Mouse (Mus musculus): ENCODE measurements around the gene Olfr1158.
"Not testable (repeated sequence)": the region's sequence is repeated elsewhere in the genome, so short reads cannot be mapped to it uniquely, and the experiment has no call there.

Olfr1158 gene

DNA sequence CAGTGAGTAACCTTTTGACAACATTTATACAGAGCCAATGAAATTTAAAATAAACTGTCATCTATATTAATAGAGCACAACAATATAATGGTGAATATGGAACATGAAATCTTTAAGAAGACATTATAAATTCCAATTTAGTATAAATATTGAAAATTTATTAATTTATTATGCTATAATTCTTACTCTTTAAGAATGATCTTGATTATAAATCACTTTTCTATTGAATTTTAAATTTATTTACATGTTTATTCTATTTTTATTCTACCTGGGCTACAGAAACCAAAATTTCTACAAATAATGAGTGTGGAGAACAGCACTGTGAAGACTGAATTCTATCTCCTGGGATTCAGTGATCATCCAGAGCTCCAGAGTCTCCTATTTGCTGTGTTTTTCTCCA is at the start of gene Olfr1158:
Gene Olfr1158, plus strand, starts transcription at position 301 of the 400 bp plus-strand sequence.
- DNase-seq (ENCODE audit: low spot score in 2 of 2) = no peak

DNA sequence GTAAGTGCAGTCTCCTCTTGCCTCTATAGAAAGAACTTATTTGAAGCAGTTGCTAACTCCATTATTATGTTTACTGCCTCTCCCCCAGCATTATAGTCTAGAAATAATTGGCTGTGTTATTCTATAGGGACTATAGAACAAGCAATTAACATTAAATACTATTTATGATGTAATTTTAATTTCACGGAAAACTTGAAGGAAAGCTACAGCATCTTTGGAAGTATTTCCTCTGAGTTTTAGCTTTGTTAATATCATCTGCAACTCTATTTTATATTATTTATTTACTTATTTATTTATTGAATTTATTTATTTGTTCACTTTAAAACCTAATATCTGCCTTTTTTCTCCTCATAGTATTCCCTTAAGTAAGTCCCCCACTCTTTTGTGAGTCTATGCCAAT is 44.9 kb upstream of the Olfr1158 start, which contains the start of gene Olfr1155:
Gene Olfr1155, minus strand, starts transcription at position 101 of the 400 bp plus-strand sequence.
- no peak for DNase-seq (ENCODE audit: low spot score in 2 of 2)

DNA sequence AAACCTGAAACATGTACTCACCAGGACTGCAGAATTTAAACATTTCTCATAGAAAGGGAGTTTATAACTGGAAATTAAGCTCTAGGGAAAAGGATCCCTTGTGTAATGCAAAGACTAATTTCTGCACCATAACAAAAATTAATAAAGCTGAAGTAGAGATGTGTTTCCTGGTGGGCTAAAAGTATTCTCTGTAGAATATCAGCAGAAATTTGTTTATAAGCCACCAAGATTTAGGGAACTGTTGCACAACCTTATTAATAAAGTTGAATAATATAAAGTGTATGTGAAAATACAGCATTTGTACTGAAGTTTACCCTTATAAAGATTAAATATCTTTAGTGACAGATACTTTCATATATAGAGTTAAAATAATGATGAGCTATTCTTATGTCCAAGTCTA is 36.9 kb upstream of the Olfr1158 start, which contains the start of gene Olfr1156:
Gene Olfr1156, minus strand, starts transcription at position 101 of the 400 bp plus-strand sequence.
- DNase-seq (ENCODE audit: low spot score in 2 of 2) = no peak

DNA sequence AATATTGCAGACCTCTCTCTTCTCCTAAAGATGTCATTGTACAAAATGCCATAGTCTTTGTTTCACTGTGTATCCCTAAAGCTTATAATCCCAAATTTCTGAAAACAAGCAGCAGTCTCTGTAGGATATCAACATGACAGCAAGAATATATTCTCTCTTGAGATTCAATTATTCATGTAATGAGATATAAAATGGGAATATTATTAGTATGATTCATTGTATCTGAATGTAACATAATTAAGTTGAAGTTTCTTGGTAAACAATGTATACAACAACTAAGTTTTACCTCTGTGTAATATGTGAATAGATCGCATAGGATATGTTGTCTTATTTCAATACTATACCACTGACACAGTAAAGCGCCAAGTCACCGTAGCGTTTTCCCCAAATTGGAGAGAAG is 21.7 kb upstream of the Olfr1158 start, which contains the start of gene Olfr1157:
Gene Olfr1157, minus strand, starts transcription at position 101 of the 400 bp plus-strand sequence.
- DNase-seq (ENCODE audit: low spot score in 2 of 2) = no peak

DNA sequence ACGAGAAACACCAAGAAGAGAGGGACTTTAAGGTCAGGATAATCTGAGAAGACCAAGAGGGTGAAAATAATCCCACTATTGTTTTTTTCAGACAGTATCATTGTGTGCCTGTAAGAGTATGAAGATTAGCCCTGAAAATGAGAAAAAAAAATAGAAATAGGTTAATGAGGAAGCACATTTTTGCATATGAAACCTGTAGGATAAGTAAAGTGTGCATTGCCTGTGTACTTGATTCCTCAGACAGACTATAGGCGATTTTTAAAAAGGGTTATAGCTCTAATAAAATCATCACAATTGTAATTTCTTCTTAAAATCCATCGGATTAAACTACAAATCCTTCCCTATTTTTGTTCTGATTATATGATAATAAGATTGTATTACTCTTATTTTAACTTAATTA is 15.3 kb upstream of the Olfr1158 start, which contains the start of gene Olfr74:
Gene Olfr74, minus strand, starts transcription at position 101 of the 400 bp plus-strand sequence.
- DNase-seq (ENCODE audit: low spot score in 2 of 2) = no peak

DNA sequence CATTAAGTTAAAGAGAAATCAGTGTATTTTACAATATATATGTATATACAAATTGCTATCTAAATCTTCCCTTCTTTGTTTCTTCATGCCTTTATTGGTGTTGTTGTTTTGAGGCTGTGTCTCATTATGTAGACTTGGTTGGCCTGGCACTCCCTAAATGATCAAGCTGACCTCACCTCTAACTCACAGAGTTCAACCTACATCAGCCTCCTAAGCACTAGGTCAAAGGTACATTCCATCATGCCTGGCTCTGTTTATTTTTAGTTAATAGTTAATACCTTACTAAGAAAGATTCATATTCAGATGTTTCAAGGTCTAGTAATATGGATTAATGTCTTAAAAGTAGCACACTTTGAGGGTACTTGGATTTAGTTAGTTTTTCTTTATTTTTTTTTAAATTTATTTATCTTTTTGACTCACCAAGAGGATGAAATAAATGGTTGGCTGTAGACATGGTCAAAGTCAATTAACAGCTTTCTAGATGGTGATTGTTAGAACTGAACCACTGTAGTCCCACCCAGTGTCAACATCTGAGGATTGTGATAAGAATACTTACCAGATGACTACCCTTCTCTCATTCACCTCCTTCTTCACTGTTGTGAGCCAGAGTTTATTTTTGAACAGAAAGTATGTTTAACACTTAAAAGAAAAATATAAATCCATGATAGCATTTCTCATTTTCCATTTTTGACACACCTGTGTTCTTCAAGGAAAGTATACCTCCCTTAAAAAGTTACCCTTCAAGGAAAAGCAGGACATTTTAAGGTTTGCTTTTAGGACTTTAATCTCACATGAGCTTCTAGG is 17.8 kb downstream of the Olfr1158 start, which contains the start of gene Olfr1160:
Gene Olfr1160, minus strand, starts transcription at position 754 of the 804 bp plus-strand sequence.
- DNase-seq (ENCODE audit: low spot score in 2 of 2) = no peak

DNA sequence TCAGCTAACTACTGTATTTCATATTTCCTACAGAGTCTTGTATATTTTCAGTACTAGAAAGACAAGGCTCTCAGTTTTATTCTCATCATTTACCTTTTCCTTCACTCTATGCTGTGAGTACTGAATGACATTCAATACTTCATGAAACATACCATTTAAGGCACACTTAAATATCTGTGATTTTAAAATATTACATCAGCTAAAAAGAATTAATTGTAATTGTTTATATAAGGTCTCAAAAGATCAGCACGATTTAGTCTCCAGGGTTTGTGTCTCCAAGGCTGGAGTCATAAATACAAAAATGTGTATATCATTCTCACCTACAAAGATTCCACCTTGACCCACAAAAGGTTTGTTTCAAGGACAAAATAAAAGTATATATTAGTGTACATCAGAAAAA is 32.6 kb downstream of the Olfr1158 start, which contains the start of gene Olfr1161:
Gene Olfr1161, plus strand, starts transcription at position 301 of the 400 bp plus-strand sequence.
- not testable (repeated sequence) for DNase-seq (ENCODE audit: low spot score in 2 of 2)

DNA sequence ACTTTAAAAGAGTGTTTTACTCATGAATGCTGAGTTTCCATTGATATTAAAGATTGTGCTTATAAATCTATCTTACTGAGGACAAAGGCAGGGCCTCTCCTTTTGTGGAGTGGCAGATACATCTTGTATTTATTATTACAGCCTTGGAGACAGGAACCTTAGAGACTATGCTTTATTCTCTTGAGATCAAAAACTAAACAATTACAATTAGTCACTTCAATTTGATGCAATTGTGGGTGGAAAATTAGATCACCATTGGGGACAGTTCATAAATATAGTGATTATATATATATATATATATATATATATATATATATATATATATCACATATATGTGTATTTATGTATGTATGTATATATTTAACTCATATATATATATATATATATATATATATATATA is 47.7 kb downstream of the Olfr1158 start, which contains the start of gene Olfr73:
Gene Olfr73, minus strand, starts transcription at position 101 of the 400 bp plus-strand sequence.
- DNase-seq (ENCODE audit: low spot score in 2 of 2) = no peak

Measured in urinary bladder, postnatal 36 days (tissue).